Mouse (Mus musculus) left cerebral cortex, adult 9 months (tissue): ENCODE data around the gene Sft2d1.
A peak's percentile ranks its signal among the peaks of the same experiment; 100 is the strongest.

Experiments used
- DNase-seq, 2 experiments: peaks; one replicate each; pipeline ENCODE4 v3.0.0; 2022; ENCODE audit warnings: low spot score in 2 of 2

The Sft2d1 gene

GRCm38 (mm10) chr17:8361281-8362103 is 50.6 kb downstream of the Sft2d1 start:
- no peak for DNase-seq

GRCm38 (mm10) chr17:8367514-8368480 is 56.9 kb downstream of the Sft2d1 start:
- peak; percentile 40 to 57 for DNase-seq

- peak; percentile 78 to 80 for DNase-seq
Measured at GRCm38 (mm10) chr17:8368570-8368969, 57.7 kb downstream of the Sft2d1 start.

GRCm38 (mm10) chr17:8369171-8369570 is 58.3 kb downstream of the Sft2d1 start:
- DNase-seq, result no peak

- DNase-seq, result no peak
Measured at GRCm38 (mm10) chr17:8370634-8371229, 59.8 kb downstream of the Sft2d1 start.

GRCm38 (mm10) chr17:8371834-8372233 is 60.9 kb downstream of the Sft2d1 start:
- peak; percentile 58 to 78 for DNase-seq

- DNase-seq, result peak; percentile 46 to 87
Measured at GRCm38 (mm10) chr17:8372286-8373046, 61.6 kb downstream of the Sft2d1 start.
